Mouse (Mus musculus) ES-E14 (cell line): ENCODE data around the gene Ttc4. TPM values are rescaled to one million over a fixed set of nuclear protein-coding genes. Genes with fewer than 3 reads are reported as not detected.

Experiments
- DNase-seq: peaks from one replicate; pipeline ENCODE4 v3.0.0-alpha.2; 2013; ENCODE audit warnings: low read depth, low spot score
- H3K27ac ChIP-seq: 2 replicates; pipeline ENCODE4 v1.5.1; 2012; ENCODE audit warnings: low read depth, mild to moderate bottlenecking, low read length, moderate library complexity, mixed read lengths; ENCODE audit not compliant: poor library complexity, insufficient read depth, severe bottlenecking
- H3K36me3 ChIP-seq: 2 replicates; pipeline ENCODE4 v1.6.1; 2012; ENCODE audit warnings: mild to moderate bottlenecking, low read length, moderate library complexity, mixed read lengths; ENCODE audit not compliant: control insufficient read depth, poor library complexity, insufficient read depth, severe bottlenecking
- H3K4me1 ChIP-seq, 2 experiments: fragments of 150-350 bp in 1 of 2; sonication (generic) in 1 of 2; 2 replicates each; pipeline ENCODE4 v1.6.1; 2012; ENCODE audit warnings: low read length in 2 of 2, mild to moderate bottlenecking in 1 of 2, mixed read lengths in 1 of 2; ENCODE audit not compliant: control insufficient read depth in 2 of 2, insufficient read depth in 2 of 2, poor library complexity in 1 of 2
- H3K4me3 ChIP-seq, 2 experiments: fragments of 150-350 bp in 1 of 2; sonication (generic) in 1 of 2; 2 replicates each; pipeline ENCODE4 v1.5.1; 2012; ENCODE audit warnings: low read length in 2 of 2, low read depth in 1 of 2, mild to moderate bottlenecking in 1 of 2, mixed read lengths in 1 of 2; ENCODE audit not compliant: insufficient read depth in 1 of 2, poor library complexity in 1 of 2, severe bottlenecking in 1 of 2
- H3K9ac ChIP-seq: 2 replicates; pipeline ENCODE4 v1.6.1; 2012; ENCODE audit warnings: low read depth, mild to moderate bottlenecking, low read length, mixed read lengths; ENCODE audit not compliant: poor library complexity, insufficient read depth, severe bottlenecking
- H3K9me3 ChIP-seq: fragments of 150-350 bp; sonication (generic); 2 replicates; pipeline ENCODE4 v1.6.1; 2012; ENCODE audit warnings: low read depth, mild to moderate bottlenecking, low read length; ENCODE audit not compliant: control insufficient read depth, insufficient read depth
- CHD2 ChIP-seq: IDR thresholded peaks from 2 replicates; pipeline ENCODE4 v1.6.1; 2014; ENCODE audit warnings: mild to moderate bottlenecking, low read depth, low read length, inconsistent platforms
- HCFC1 ChIP-seq: IDR thresholded peaks from 2 replicates; pipeline ENCODE4 v1.6.1; 2012; ENCODE audit warnings: low read length, inconsistent platforms, borderline replicate concordance; ENCODE audit not compliant: insufficient read depth
- MAFK ChIP-seq: IDR thresholded peaks from 2 replicates; pipeline ENCODE4 v1.6.1; 2014; ENCODE audit warnings: mild to moderate bottlenecking, low read depth, low read length, inconsistent platforms; ENCODE audit not compliant: insufficient read depth
- ZC3H11A ChIP-seq: IDR thresholded peaks from 2 replicates; pipeline ENCODE4 v1.6.1; 2012; ENCODE audit warnings: low read depth, mild to moderate bottlenecking, inconsistent platforms, low read length, borderline replicate concordance
- ZNF384 ChIP-seq: IDR thresholded peaks from 2 replicates; pipeline ENCODE4 v1.6.1; 2012; ENCODE audit warnings: low read depth, low read length, inconsistent platforms
- in situ Hi-C, 2 experiments: fragments of 600-800 bp; cut with MboI; formaldehyde crosslinking; loops; one replicate each; pipeline ENCODE4 v1.15.1; 2025; ENCODE audit warnings: low sequenced_read_pairs in 2 of 2, inconsistent platforms in 1 of 2; ENCODE audit not compliant: unreplicated experiment in 2 of 2
- total RNA-seq: library from RNA; depleted of rRNA; stranded (reverse); fragments of 300-350 nt; gene quantifications from 2 replicates; pipeline ENCODE4 v1.2.3, GENCODE M21; 2012

Gene Ttc4
- total RNA-seq, 1 experiment: 47.1 TPM

DNA sequence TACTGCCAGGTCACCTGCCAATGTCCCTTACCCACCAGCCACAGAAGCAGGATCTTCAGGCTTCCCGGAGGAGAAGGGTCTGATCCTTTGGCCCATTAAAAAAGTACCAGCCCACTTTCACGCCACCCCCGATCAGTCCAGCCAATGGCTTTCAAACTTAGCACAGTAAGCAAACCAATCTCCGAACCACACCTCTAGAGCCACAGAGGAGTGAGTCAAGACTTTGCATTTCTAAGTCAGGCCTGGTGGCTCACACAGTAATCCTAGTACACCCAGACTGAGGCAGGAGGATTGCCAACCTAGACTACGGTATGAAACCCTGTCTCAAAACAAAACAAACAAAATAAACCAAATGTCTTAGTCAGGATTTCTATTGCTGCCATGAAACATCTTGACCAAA, 49.4 kb downstream of the Ttc4 start:
- no peak for DNase-seq
- TF ChIP-seq ZC3H11A: no peak
- no peak for TF ChIP-seq ZNF384
- no peak for TF ChIP-seq CHD2
- no peak for TF ChIP-seq HCFC1
- TF ChIP-seq MAFK: no peak
- in situ Hi-C loops: no loop called here

DNA sequence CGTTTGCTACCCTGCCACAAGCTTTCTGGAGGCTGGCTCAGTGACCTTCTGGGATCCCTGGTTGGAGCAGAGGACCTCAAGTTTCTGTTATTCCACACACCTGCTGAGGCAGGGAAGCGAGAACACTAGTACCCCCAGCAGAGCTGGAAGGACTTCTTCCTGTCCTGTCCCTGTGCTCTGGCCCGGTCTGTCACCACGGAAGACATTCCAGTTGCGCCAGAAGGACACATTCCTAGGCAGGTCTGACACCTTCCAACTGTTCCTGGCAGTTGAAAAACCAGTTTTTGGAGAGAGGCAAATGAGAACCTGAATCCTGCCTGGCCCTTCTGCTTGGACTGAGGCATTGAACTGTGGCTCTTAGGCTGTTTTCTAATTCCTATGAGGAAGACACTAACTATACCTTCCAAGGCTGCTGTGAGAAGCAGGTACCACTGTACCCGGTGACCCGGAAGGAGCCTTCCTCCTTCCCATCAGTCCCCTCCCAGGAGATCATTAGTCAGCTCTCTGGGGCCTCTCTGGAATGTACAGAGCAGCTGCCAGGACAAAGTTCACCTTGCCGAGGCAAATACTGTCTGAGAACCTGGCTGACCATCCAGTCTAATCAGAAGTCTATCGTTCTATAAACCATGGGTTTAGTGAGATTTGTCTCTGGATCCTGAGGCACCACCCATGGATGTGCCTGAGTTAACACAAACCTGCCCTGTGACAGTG, 49.9 kb downstream of the Ttc4 start:
- no peak for DNase-seq
- Histone ChIP-seq H3K9ac (no peak overlapping the region), H3K36me3 (no peaks in the 10 kb centered on the region), H3K9me3 (no peaks in the 10 kb centered on the region), H3K4me3 (no peak overlapping the region), H3K27ac (no peak overlapping the region), H3K4me1 (peaks cover 2% of the 10 kb centered on the region in 2 experiments; a peak in 2 of 4 replicates)
- TF ChIP-seq HCFC1: no peak
- TF ChIP-seq ZC3H11A: no peak
- no peak for TF ChIP-seq ZNF384
- TF ChIP-seq MAFK: no peak
- no peak for TF ChIP-seq CHD2
- in situ Hi-C loops: no loop called here

More for the DNA sequence above, 49.4 kb downstream of the Ttc4 start:
- no peak overlapping the region for H3K4me3 ChIP-seq
- H3K4me1 ChIP-seq: peaks cover 2% of the 10 kb centered on the region in 2 experiments; a peak in 2 of 4 replicates
- H3K9ac ChIP-seq: no peak overlapping the region
- H3K9me3 ChIP-seq: no peaks in the 10 kb centered on the region
- no peaks in the 10 kb centered on the region for H3K36me3 ChIP-seq
- H3K27ac ChIP-seq: no peak overlapping the region

DNA sequence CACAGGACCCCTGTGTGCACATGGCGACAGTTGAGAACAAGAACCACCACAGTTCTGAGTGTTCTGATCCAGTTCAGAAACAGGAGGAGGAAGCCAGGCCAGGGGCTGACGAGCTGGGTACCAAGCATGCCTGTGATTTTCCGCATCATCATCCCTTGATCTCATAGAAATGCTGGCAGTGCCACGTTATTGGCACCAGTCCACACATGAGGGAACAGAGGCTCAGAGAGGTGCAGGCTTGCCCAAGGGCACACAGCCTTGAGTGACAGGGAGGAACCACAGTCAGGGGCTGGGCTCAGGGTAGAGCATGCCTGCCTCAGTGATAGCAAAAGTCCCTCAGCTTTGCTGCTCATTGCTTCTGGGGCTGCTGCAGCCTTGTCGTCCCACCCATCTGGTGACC, 50.9 kb downstream of the Ttc4 start:
- no peak overlapping the region for H3K4me3 ChIP-seq
- H3K27ac ChIP-seq: no peak overlapping the region
- TF ChIP-seq HCFC1: no peak
- TF ChIP-seq CHD2: no peak
- TF ChIP-seq MAFK: no peak
- no peak for TF ChIP-seq ZC3H11A
- no peak for TF ChIP-seq ZNF384
- no peak overlapping the region for H3K9ac ChIP-seq
- peaks cover 2% of the 10 kb centered on the region in 2 experiments; a peak in 2 of 4 replicates for H3K4me1 ChIP-seq
- in situ Hi-C loops: no loop called here
- no peaks in the 10 kb centered on the region for H3K9me3 ChIP-seq
- no peaks in the 10 kb centered on the region for H3K36me3 ChIP-seq
- no peak for DNase-seq

DNA sequence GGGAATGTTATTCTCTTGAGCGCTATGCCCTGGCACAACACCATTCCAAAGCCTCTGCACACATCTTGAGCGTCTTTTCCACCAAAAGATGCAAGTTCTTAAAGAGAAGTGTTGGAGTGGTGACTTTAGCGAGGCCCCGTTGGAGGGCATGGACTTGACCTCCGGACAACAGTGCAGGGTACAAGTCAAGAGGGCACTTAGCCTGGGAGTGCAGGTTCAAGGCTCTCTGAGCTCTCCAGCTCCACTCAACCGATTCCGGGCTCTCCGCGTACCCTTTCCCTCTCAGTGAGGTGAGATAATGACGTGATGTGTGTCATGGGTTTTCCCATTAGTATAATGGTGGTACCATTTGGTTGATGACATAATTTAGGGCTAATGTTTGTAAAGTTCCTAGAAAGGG, 54.5 kb downstream of the Ttc4 start:
- TF ChIP-seq MAFK (no peak), ZC3H11A (no peak), ZNF384 (no peak)
- in situ Hi-C loops: no loop called here
- Histone ChIP-seq H3K27ac (no peak overlapping the region), H3K36me3 (no peaks in the 10 kb centered on the region), H3K4me1 (peaks cover 2 to 8% of the 10 kb centered on the region in 2 experiments; a peak in 3 of 4 replicates), H3K9ac (no peak overlapping the region), H3K9me3 (no peaks in the 10 kb centered on the region), H3K4me3 (no peak overlapping the region)
- no peak for DNase-seq
